Mouse (Mus musculus) ES-Bruce4 (cell line): ENCODE data around the gene Draxin. TPM values are rescaled to one million over a fixed set of nuclear protein-coding genes. Genes with fewer than 3 reads are reported as not detected.
"Not testable (repeated sequence)": the region's sequence is repeated elsewhere in the genome, so short reads cannot be mapped to it uniquely, and the experiment has no call there.

Experiments used
- H3K27ac ChIP-seq: 2 replicates; pipeline ENCODE4 v1.5.1; 2012; ENCODE audit warnings: low read length, inconsistent platforms; ENCODE audit not compliant: insufficient read depth
- H3K27me3 ChIP-seq: 2 replicates; pipeline ENCODE4 v1.6.1; 2012; ENCODE audit warnings: mild to moderate bottlenecking, low read length, inconsistent platforms; ENCODE audit not compliant: control insufficient read depth, poor library complexity, insufficient read depth, severe bottlenecking
- H3K36me3 ChIP-seq: 2 replicates; pipeline ENCODE4 v1.6.1; 2012; ENCODE audit warnings: inconsistent platforms, mild to moderate bottlenecking, low read length, moderate library complexity; ENCODE audit not compliant: control insufficient read depth, poor library complexity, insufficient read depth, severe bottlenecking
- H3K4me1 ChIP-seq: one replicate; pipeline ENCODE4 v1.8.1; 2011; ENCODE audit warnings: low read length; ENCODE audit not compliant: control insufficient read depth, insufficient read depth
- H3K4me3 ChIP-seq: 2 replicates; pipeline ENCODE4 v1.5.1; 2011; ENCODE audit warnings: low read depth, mild to moderate bottlenecking, low read length
- H3K9ac ChIP-seq: 2 replicates; pipeline ENCODE4 v1.6.1; 2012; ENCODE audit warnings: low read depth, mild to moderate bottlenecking, inconsistent platforms; ENCODE audit not compliant: poor library complexity, severe bottlenecking
- H3K9me3 ChIP-seq: replicated peaks from 2 replicates; pipeline ENCODE4 v1.6.1; 2012; ENCODE audit warnings: mild to moderate bottlenecking, low read length, inconsistent platforms; ENCODE audit not compliant: control insufficient read depth, poor library complexity, insufficient read depth, severe bottlenecking
- CTCF ChIP-seq: IDR thresholded peaks from one replicate; pipeline ENCODE4 v1.8.1; 2011; ENCODE audit warnings: low read depth, low read length
- EP300 ChIP-seq: IDR thresholded peaks from 2 replicates; pipeline ENCODE4 v1.6.1; 2011; ENCODE audit warnings: low read depth, low read length; ENCODE audit not compliant: insufficient read depth
- POLR2A ChIP-seq: IDR thresholded peaks from one replicate; pipeline ENCODE4 v1.8.1; 2011; ENCODE audit warnings: low read length; ENCODE audit not compliant: insufficient read depth
- polyA plus RNA-seq: library from polyadenylated mRNA; stranded (reverse); fragments of >200 nt; gene quantifications from 2 replicates; pipeline ENCODE4 v1.2.4, GENCODE M21; 2011; ENCODE audit warnings: low read depth; ENCODE audit not compliant: missing spikeins, insufficient read depth, insufficient read length

The Draxin gene
- polyA plus RNA-seq, 1 experiment, result 0.22 TPM

DNA sequence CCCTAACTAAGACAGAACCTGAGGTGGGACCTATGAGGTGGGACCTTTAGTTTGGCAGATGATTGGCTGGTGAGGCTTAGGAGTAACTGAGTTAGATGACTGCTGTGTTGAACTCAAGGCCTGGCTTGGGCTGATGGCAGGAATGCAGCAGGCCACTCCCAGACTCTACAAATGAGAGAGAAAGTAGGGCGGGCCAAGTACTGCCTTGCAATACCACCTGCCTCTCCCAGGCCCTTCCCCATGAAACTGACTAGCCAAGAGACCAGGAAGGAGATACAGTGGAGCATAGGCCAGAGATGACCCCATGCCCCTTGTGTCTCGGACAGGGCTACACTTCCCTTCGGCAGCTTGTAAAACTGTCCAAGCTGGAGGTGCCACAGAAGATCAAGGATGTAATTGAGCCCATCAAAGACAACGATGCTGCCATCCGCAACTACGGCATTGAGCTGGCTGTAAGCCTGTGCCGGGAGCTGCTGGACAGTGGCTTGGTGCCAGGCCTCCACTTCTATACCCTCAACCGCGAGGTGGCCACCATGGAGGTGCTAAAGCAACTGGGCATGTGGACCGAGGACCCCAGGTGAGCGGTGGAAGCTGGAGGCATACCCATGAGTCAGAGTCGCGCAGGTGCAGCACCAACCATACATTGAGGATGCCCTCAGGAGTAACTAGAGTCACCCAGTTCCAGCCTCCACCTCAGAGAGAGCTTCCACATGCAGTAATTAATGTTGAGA lies 79.3 kb downstream of the Draxin start:
- Histone ChIP-seq H3K36me3 (peaks cover 7% of the 10 kb centered on the region; the same call in 1 of the 2 replicates), H3K27ac (no peak overlapping the region), H3K27me3 (no peaks in the 10 kb centered on the region), H3K4me1 (no peaks in the 10 kb centered on the region), H3K9ac (no peak overlapping the region), H3K4me3 (no peak overlapping the region), H3K9me3 (no peaks in the 10 kb centered on the region)
- TF ChIP-seq EP300 (no peak), POLR2A (no peak), CTCF (no peak)

DNA sequence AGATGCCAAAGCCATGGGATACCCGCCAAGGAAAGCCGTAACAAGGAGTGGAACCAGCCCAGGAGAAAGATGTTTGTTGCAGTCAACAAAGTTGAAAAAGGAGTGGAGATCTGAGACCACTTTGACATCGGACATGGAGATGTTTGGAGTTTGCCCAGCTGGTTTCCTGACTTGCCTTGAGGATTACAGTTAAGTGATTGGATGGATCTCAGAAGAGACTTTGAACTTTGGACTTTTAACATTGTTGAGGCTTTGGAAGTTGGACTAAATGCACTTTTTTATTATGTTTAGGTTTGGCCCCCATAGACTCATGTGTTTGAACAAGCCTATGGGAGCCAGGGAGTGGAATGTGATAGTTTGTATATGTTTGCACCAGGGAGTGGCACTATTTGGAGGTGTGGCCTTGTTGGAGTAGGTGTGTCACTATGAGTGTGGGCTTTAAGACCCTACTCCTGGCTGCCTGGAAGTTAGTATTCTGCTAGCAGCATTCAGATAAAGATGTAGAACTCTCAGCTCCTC lies 80.0 kb downstream of the Draxin start:
- H3K4me1 ChIP-seq, H3K9ac ChIP-seq, H3K36me3 ChIP-seq, H3K9me3 ChIP-seq, H3K27ac ChIP-seq, H3K27me3 ChIP-seq, H3K4me3 ChIP-seq: not testable (repeated sequence)

Other genes with a start within 250 kb of the Draxin start
- gene Mfn2, start 226.0 kb downstream of the Draxin start, polyA plus RNA-seq, result 14.6 and 16.7 TPM in 2 replicates
- gene Plod1, start 193.9 kb downstream of the Draxin start, polyA plus RNA-seq, result 21.7 and 26.3 TPM in 2 replicates
- gene 2510039O18Rik, start 189.8 kb downstream of the Draxin start, polyA plus RNA-seq, result 23.1 and 23.3 TPM in 2 replicates
- gene Nppb, start 144.9 kb downstream of the Draxin start, polyA plus RNA-seq, result 0.87 and 2.1 TPM in 2 replicates
- gene Nppa, start 130.0 kb downstream of the Draxin start, polyA plus RNA-seq, result not detected in 2 replicates
- gene Clcn6, start 91.9 kb downstream of the Draxin start, polyA plus RNA-seq, result 13.7 and 16.7 TPM in 2 replicates
- gene Mthfr, start 91.6 kb downstream of the Draxin start, polyA plus RNA-seq, result 9.5 and 13.7 TPM in 2 replicates
- gene Agtrap, start 42.7 kb downstream of the Draxin start, polyA plus RNA-seq, result 48.2 and 60.6 TPM in 2 replicates
- 45.9 and 60.3 TPM in 2 replicates for gene Mad2l2, start 314 bp downstream of the Draxin start, polyA plus RNA-seq
- gene Fbxo6, start 21.4 kb upstream of the Draxin start, polyA plus RNA-seq, result 41.6 and 51.5 TPM in 2 replicates
- gene Fbxo44, start 29.8 kb upstream of the Draxin start, polyA plus RNA-seq, result 12.5 and 13.3 TPM in 2 replicates
- gene Fbxo2, start 29.9 kb upstream of the Draxin start, polyA plus RNA-seq, result 6.0 and 6.9 TPM in 2 replicates
- 0.56 and 1.0 TPM in 2 replicates for gene Disp3, start 157.3 kb upstream of the Draxin start, polyA plus RNA-seq